Mouse (Mus musculus): ENCODE results near the gene Ly6g5c.
A peak's percentile ranks its signal among the peaks of the same experiment; 100 is the strongest.

The Ly6g5c gene

DNA sequence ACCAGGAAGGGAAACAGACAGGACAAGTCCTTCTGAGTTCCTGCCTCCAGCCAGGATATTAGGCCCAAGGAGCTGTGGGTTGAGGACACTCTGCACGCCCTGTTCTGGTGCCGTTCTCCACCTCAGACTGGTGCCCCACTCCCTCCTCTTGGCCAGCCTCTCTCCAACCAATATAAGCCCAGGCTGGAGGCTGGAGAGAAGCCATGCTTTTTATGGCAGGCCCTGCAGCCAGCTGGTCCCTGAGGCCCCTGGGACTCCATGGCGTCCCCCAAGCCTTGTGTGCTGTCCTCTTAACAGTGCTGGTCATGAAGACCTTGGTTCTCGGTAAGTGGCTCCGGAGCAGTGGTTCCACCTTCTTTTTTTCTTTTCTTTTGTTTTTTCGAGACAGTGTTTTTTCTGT is at the start of gene Ly6g5c:
Gene Ly6g5c, plus strand, starts transcription at position 183 of the 400 bp plus-strand sequence.
- H3K27me3 ChIP-seq (ENCODE audit: control insufficient read depth, insufficient read depth, low read length, poor library complexity, severe bottlenecking): no peaks in the 10 kb centered on the region
- no peak for DNase-seq (ENCODE audit: low read depth, low spot score)

DNA sequence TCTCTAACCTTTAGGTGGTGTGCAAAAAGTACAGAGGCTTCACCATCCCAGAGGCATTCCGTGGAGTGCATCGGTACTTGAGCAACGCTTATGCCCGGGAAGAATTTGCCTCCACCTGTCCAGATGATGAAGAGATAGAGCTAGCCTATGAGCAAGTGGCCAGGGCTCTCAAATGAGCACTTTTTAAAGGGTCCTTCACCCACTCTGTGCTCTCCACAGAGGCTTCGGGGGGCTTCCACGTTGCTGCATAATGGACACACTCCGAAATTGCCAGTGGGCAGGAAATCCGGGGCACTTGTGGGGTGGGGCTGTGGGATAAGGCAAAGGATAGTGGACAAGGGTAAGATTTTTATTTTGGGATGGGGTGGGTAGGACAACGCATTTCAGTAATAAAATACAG is 49.8 kb upstream of the Ly6g5c start:
- Histone ChIP-seq H3K27me3 (ENCODE audit: control insufficient read depth, insufficient read depth, low read length, poor library complexity, severe bottlenecking) (no peaks in the 10 kb centered on the region), H3K36me3 (ENCODE audit: control insufficient read depth, insufficient read depth, low read length, poor library complexity, severe bottlenecking) (peaks cover 19% of the 10 kb centered on the region)
- DNase-seq (ENCODE audit: low read depth, low spot score): no peak

More for the DNA sequence above, at the start of gene Ly6g5c:
- H3K36me3 ChIP-seq (ENCODE audit: control insufficient read depth, insufficient read depth, low read length, poor library complexity, severe bottlenecking): no peaks in the 10 kb centered on the region; the same call in 1 of the 2 replicates

DNA sequence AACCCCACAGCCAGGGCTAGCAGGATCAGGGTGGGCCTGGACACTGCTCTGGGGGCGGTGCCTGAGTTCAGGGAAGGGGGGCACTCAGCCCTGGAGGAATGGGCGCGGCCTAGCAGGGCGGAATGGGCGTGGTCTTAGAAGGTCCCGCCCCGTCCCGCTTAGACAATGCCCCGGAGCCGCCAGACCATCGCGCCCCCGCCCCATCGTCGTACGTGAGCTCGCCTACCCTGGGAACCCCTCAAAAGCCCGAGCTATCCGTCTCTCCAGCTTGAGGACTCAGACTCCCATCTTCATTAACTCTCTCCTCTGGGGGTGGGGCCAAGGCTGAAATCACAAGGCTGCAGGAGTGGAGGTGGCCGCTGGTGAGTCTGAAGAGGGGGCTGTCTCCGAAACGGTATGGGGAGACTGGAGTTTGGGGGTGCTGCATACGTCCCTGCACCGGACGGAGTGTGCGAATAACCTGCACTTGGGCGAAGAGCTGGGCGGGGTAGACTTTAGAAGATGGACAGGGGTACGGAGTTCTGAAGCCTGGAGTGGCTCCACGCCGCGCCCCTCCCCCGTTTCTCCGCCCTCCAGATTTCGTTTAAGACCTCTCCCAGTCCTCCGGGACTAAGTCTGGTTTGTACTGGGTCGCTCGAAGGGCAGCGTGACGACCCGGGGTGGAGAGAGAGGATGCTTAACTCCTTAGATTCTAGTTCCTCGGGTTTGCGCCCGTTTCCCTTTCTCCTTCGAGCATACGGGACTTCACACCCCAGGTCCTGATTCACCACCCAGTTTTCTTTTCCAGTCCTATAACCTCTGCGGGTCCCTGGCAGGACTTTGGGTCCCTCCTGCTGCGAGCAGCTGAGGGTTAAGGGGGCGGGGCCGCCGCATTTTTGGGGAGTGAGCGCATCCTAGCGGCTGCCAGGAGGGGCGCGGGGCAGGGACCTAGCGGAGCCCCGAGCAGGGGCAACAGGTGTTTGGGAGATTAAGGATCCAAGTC is 48.9 kb upstream of the Ly6g5c start, which contains the start of gene Ddah2:
Gene Ddah2, plus strand, starts transcription at position 125 of the 982 bp plus-strand sequence.
- peaks cover 11% of the 10 kb centered on the region for H3K36me3 ChIP-seq (ENCODE audit: control insufficient read depth, insufficient read depth, low read length, poor library complexity, severe bottlenecking)
- H3K27me3 ChIP-seq (ENCODE audit: control insufficient read depth, insufficient read depth, low read length, poor library complexity, severe bottlenecking): no peaks in the 10 kb centered on the region
- DNase-seq (ENCODE audit: low read depth, low spot score): peak; percentile 86

DNA sequence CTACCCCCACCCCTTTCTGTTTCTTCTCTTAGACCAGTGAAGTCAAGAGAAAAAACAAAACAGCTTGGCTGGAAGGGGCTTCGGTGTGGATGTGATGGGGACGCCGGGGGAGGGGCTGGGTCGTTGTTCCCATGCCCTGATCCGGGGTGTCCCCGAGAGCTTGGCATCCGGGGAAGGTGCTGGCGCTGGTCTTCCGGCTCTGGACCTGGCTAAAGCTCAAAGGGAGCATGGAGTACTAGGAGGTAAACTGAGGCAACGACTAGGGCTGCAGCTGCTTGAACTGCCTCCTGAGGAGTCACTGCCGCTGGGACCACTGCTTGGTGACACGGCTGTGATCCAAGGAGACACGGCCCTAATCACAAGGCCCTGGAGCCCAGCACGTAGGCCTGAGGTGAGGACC is 48.0 kb upstream of the Ly6g5c start:
- H3K27me3 ChIP-seq (ENCODE audit: control insufficient read depth, insufficient read depth, low read length, poor library complexity, severe bottlenecking): no peaks in the 10 kb centered on the region
- no peak for DNase-seq (ENCODE audit: low read depth, low spot score)
- H3K36me3 ChIP-seq (ENCODE audit: control insufficient read depth, insufficient read depth, low read length, poor library complexity, severe bottlenecking): peaks cover 8% of the 10 kb centered on the region

DNA sequence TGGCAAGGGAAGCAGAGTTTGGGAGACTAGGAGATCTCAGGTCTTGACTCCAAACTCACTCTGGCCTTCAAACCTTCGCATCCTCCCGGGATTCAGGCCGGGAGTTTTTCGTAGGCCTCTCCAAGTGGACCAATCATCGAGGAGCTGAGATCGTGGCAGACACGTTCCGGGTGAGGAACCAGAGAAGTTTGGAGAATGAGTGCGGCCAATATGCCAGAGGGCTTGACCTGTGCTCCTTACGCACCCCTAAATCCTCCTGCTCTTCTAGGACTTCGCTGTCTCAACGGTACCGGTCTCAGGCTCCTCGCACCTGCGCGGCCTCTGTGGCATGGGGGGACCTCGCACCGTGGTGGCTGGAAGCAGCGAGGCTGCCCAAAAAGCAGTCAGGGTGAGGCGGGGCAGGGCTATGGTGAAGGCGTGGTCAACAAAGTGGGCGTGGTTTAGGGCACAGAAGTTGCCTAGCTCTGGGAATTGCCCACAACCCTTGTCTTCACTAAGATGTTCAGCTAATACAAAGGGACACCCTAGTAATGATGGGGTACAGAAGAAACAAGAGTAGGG is 47.3 kb upstream of the Ly6g5c start:
- Histone ChIP-seq H3K36me3 (ENCODE audit: control insufficient read depth, insufficient read depth, low read length, poor library complexity, severe bottlenecking) (peaks cover 5% of the 10 kb centered on the region), H3K27me3 (ENCODE audit: control insufficient read depth, insufficient read depth, low read length, poor library complexity, severe bottlenecking) (no peaks in the 10 kb centered on the region)
- no peak for DNase-seq (ENCODE audit: low read depth, low spot score)

DNA sequence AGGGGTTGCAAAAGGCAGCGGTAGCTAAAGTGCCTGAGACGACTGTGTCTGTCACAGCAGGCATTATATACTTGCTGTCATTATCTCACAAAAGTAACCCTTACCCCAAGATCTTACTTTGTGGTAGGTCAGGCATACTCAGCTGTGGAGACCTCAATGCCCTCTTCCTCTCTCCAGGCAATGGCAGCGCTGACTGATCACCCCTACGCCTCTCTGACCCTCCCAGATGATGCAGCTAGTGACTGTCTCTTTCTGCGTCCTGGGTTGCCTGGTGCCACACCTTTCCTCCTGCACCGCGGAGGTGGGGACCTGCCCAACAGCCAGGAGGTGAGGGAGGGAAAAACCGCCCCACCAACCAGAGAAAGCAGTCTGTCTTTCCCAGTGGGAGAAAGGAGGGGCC is 46.8 kb upstream of the Ly6g5c start:
- DNase-seq (ENCODE audit: low read depth, low spot score): no peak
- no peaks in the 10 kb centered on the region for H3K27me3 ChIP-seq (ENCODE audit: control insufficient read depth, insufficient read depth, low read length, poor library complexity, severe bottlenecking)
- H3K36me3 ChIP-seq (ENCODE audit: control insufficient read depth, insufficient read depth, low read length, poor library complexity, severe bottlenecking): peaks cover 5% of the 10 kb centered on the region

DNA sequence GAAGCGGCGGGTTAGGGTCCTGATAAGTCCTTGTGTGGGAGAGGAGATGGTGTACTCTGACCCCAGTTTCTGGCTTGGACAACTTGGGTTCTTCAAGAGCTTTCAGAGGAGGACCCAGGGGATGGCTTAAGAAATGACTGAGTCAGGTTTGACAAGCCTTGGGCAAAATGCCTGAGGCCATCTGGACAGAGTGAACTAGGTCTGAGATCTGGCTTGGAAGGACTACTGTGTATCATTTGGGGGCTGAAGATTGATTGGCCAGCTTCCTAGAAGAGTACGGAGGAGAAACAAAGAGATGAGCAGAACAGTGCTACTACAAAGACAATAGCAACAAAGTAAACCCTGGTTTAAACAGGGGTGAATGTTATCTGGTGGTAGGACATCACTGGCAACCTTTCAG is 44.6 kb upstream of the Ly6g5c start:
- DNase-seq (ENCODE audit: low read depth, low spot score): no peak
- H3K36me3 ChIP-seq (ENCODE audit: control insufficient read depth, insufficient read depth, low read length, poor library complexity, severe bottlenecking): no peaks in the 10 kb centered on the region; the same call in 1 of the 2 replicates
- no peaks in the 10 kb centered on the region for H3K27me3 ChIP-seq (ENCODE audit: control insufficient read depth, insufficient read depth, low read length, poor library complexity, severe bottlenecking)

DNA sequence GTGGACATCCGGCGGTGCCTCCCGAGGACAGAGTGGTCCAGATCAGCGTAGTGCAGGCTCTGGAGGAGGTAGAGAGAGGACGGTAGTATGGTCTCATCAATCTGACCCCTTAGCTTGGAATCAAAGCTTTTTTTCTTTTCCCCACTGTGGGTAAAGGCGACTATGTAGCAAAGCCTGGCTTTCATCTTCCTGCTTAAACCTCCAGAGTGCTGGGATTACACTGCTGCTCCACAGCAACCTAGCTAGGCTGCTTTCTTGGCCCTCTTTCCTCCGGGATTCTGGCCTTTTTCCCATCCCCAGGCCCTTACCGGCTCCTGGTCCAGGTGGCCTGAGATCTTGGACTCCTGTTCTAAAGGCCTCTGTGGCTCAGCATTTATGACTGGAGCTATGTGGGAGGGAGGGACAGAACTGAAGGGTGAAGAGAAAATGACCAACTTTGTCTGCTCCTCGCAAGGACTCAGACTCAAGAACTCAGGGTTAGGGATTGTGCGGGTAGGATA is 43.7 kb upstream of the Ly6g5c start:
- DNase-seq (ENCODE audit: low read depth, low spot score): no peak
- Histone ChIP-seq H3K27me3 (ENCODE audit: control insufficient read depth, insufficient read depth, low read length, poor library complexity, severe bottlenecking) (no peaks in the 10 kb centered on the region), H3K36me3 (ENCODE audit: control insufficient read depth, insufficient read depth, low read length, poor library complexity, severe bottlenecking) (no peaks in the 10 kb centered on the region)

DNA sequence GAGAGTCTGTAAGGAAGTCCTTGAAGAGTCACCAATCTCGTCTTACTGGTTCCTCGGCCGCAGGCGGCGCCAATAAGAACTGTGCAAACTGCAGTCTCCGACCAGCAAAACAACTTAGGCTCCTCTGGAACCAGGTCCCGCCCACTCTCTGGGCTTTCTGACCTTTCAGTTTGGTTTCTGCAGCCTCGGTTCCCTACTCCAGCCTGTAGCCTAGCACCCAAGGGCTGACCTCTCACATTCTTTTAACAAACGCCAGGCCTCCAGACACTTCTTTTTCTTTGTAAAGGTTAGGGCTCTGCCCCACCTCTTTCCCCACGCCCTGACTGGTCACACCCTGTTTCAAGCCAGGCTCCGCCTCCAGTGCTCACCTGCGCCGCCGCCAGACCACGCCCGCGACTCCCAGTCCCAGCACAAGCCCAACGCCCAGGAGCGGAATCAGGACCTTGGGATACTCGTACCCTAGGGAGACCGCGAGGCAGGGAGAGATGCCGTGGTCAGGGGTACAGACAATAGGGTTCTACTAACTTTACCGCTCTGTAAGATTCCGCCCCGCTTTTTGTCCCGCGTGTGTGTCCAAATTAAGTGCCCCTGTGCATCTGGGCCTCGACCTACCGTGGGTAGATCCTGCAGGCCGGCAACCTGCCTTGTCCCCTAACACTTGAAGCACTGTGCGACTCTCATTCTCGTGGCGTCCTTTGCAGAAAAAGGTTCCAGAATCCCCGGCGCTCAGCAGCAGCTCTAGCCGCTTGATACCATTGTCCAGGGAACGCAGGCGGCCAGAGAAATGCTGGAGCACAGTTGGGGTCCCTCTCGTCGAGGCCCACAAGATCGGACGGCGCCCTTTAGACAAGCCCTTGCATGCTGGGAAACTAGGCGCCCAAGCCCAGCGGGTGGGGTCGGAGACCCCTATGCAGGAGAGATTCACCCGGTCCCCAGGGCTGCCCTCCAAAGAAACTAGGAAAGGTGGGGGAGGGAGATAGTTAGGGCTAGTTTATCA is 42.8 kb upstream of the Ly6g5c start, which contains the start of gene Ly6g6c:
Gene Ly6g6c, plus strand, starts transcription at position 438 of the 997 bp plus-strand sequence.
- Histone ChIP-seq H3K36me3 (ENCODE audit: control insufficient read depth, insufficient read depth, low read length, poor library complexity, severe bottlenecking) (no peaks in the 10 kb centered on the region), H3K27me3 (ENCODE audit: control insufficient read depth, insufficient read depth, low read length, poor library complexity, severe bottlenecking) (no peaks in the 10 kb centered on the region)
- DNase-seq (ENCODE audit: low read depth, low spot score): peak; percentile 44

DNA sequence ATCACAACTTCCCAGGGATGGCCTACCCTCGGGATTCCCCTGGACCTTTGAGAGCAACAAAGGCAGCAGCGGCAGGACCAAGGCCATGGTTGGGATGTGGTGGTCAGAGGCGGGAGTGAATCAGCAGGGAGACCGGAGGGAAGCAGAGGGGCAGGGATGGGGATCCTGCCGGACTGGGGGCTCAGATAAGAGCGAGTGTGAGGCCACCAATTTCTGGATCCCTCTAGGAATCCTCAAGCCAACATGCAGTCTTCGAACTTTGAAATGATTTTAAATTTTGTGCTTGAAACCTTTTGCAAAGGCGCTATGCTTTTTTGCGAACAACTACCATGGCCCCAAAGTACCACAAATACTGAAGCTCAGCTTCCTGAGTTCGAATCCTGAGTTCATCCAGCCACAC is 42.0 kb upstream of the Ly6g5c start, which contains the start of gene Mpig6b:
Gene Mpig6b, minus strand, starts transcription at position 101 of the 400 bp plus-strand sequence.
- DNase-seq (ENCODE audit: low read depth, low spot score): no peak
- no peaks in the 10 kb centered on the region for H3K27me3 ChIP-seq (ENCODE audit: control insufficient read depth, insufficient read depth, low read length, poor library complexity, severe bottlenecking)
- H3K36me3 ChIP-seq (ENCODE audit: control insufficient read depth, insufficient read depth, low read length, poor library complexity, severe bottlenecking): no peaks in the 10 kb centered on the region

DNA sequence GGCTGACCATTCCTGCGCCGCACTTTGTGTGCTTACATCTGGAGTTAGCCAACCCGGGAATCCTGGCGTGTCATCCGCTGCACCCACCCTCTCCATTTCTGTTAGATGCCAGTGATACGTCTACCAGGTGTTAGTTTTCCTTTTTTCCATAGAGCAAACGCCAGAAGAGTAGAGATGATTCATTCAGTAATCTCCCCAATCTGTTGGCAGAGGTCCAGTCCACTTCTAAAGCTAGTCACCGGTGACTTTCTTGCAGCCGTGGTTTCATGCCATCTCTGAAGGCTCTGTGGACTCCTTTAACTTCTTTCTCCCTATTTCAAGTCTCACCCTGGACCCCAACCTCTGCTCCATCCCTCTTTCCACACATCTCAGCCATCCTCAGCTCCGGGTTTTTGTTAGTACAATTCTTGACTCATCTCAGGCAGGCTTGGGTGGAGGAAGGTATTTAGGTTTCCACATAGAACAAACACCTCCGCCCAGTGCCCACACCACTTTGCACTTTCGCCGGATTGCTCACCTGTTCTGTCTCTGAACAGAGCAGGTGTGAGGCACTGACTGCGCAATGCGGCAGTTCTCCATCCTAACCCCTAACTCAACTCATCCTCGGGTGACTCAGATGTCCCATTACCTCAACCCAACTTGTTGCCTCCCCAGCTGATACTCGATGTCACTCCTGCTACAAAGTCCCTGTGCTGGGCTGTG is 39.7 kb upstream of the Ly6g5c start:
- H3K27me3 ChIP-seq (ENCODE audit: control insufficient read depth, insufficient read depth, low read length, poor library complexity, severe bottlenecking): no peaks in the 10 kb centered on the region
- DNase-seq (ENCODE audit: low read depth, low spot score): no peak
- no peaks in the 10 kb centered on the region for H3K36me3 ChIP-seq (ENCODE audit: control insufficient read depth, insufficient read depth, low read length, poor library complexity, severe bottlenecking)

DNA sequence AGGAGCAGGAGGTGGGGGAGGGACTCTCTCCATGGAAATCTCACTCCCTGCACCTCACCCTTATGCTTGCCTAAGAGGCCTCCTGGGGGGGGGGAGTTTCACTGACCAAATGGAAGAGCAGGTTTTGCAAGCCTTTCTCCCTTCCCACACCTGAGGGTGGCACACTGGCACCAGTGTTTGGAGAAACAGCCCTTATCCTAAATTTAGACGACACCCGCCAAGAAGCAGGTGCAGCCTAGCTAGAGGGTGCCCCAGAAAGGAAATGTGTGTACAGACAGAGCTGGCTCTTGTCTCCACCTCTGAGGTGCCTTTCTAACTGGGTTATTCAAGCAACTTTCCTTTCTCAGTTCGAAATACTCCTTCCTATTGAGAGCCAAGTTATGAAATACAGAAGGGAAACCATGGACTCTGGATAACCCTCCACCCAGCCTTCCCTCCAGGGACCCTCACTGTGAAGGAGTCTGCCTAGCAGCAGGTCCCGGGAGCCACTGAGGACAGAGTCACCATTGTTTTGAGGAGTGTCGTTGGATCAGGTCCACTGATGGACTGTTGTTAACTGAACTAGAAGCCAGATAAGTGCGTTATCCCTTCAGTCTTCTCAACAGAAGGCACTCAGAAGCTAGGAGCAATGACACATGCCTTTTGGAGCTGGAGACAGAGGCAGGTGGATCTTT is 37.4 kb upstream of the Ly6g5c start:
- H3K27me3 ChIP-seq (ENCODE audit: control insufficient read depth, insufficient read depth, low read length, poor library complexity, severe bottlenecking): no peaks in the 10 kb centered on the region
- DNase-seq (ENCODE audit: low read depth, low spot score): no peak
- no peaks in the 10 kb centered on the region for H3K36me3 ChIP-seq (ENCODE audit: control insufficient read depth, insufficient read depth, low read length, poor library complexity, severe bottlenecking)

DNA sequence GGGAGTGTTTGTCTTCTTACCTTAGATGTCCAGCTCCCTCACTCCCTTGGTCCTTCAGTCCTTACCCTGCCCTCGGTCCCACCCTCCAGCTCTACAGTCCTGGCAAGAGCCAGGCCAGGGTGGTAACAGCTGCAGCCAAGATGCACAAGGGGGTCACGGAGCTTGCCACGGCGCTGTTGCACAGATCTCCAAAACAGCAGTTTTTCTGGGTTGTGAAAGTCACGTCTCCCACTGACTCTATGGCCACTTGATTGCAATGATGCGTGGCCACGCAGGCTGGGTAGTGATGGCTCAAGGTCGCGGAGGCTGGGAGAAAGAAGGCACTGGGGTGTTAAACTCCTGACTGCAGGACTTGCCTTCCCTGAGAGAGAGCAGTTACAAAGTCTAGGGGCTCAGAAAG is 36.6 kb upstream of the Ly6g5c start:
- no peak for DNase-seq (ENCODE audit: low read depth, low spot score)
- Histone ChIP-seq H3K27me3 (ENCODE audit: control insufficient read depth, insufficient read depth, low read length, poor library complexity, severe bottlenecking) (no peaks in the 10 kb centered on the region), H3K36me3 (ENCODE audit: control insufficient read depth, insufficient read depth, low read length, poor library complexity, severe bottlenecking) (no peaks in the 10 kb centered on the region)

Data from splenic B cell, adult 2 months (primary cell).